Mouse (Mus musculus) right cerebral cortex, adult 18-20 months (tissue): ENCODE measurements at regions not wholly inside any gene's neighbourhood (a gene's known extent, or its start where the extent isn't known, plus 50 kb on each side); places are given as distances from the start of the nearest gene placed in this dataset.

Experiments used
- DNase-seq: peaks from one replicate; pipeline ENCODE4 v3.0.0; 2022; ENCODE audit warnings: mixed read lengths

- DNase-seq, result no peak
Observed at GRCm38 (mm10) chr7:130095141-130095540, 425.0 kb downstream of the Ate1 start.

- DNase-seq, result no peak
Observed at GRCm38 (mm10) chr7:130098606-130099005, 421.6 kb downstream of the Ate1 start.

- no peak for DNase-seq
Observed at GRCm38 (mm10) chr7:130102671-130103070, 417.5 kb downstream of the Ate1 start.

- no peak for DNase-seq
Observed at GRCm38 (mm10) chr7:130106961-130107360, 413.2 kb downstream of the Ate1 start.

GRCm38 (mm10) chr7:130108362-130108761, 411.8 kb downstream of the Ate1 start:
- no peak for DNase-seq
